Mouse (Mus musculus): Measurements from ENCODE around the gene Rora. TPM values are rescaled to one million over a fixed set of nuclear protein-coding genes. Genes with fewer than 3 reads are reported as not detected.
A peak's percentile ranks its signal among the peaks of the same experiment; 100 is the strongest.

The Rora gene
- total RNA-seq, 4 experiments from 2014 or later, result 24.7 to 30.8 (median 25.9) TPM

GRCm38 (mm10) chr9:68820036-68820435 lies 166.4 kb downstream of the Rora start:
- DNase-seq (ENCODE audit: low spot score), result no peak

GRCm38 (mm10) chr9:68820478-68820877 lies 166.9 kb downstream of the Rora start:
- peak; percentile 49 for DNase-seq (ENCODE audit: low spot score)

GRCm38 (mm10) chr9:68821388-68821787 lies 167.8 kb downstream of the Rora start:
- DNase-seq (ENCODE audit: low spot score), result no peak

GRCm38 (mm10) chr9:68823292-68823691 lies 169.7 kb downstream of the Rora start:
- DNase-seq (ENCODE audit: low spot score), result no peak

- DNase-seq (ENCODE audit: low spot score), result no peak
Measured at GRCm38 (mm10) chr9:68825107-68825506, 171.5 kb downstream of the Rora start.

- no peak for DNase-seq (ENCODE audit: low spot score)
Measured at GRCm38 (mm10) chr9:68825841-68826240, 172.3 kb downstream of the Rora start.

GRCm38 (mm10) chr9:68827441-68827840 lies 173.9 kb downstream of the Rora start:
- peak; percentile 30 for DNase-seq (ENCODE audit: low spot score)

- DNase-seq (ENCODE audit: low spot score), result no peak
Measured at GRCm38 (mm10) chr9:68829903-68830302, 176.3 kb downstream of the Rora start.

- DNase-seq (ENCODE audit: low spot score), result no peak
Measured at GRCm38 (mm10) chr9:68833323-68833722, 179.7 kb downstream of the Rora start.

GRCm38 (mm10) chr9:68835037-68835649 lies 181.6 kb downstream of the Rora start:
- DNase-seq (ENCODE audit: low spot score), result no peak

GRCm38 (mm10) chr9:68842134-68842892 lies 188.7 kb downstream of the Rora start:
- no peak for DNase-seq (ENCODE audit: low spot score)

GRCm38 (mm10) chr9:68845556-68845955 lies 192.0 kb downstream of the Rora start:
- DNase-seq (ENCODE audit: low spot score), result no peak

GRCm38 (mm10) chr9:68850321-68850720 lies 196.7 kb downstream of the Rora start:
- no peak for DNase-seq (ENCODE audit: low spot score)

- no peak for DNase-seq (ENCODE audit: low spot score)
Measured at GRCm38 (mm10) chr9:68852201-68852600, 198.6 kb downstream of the Rora start.

GRCm38 (mm10) chr9:68852934-68853333 lies 199.3 kb downstream of the Rora start:
- DNase-seq (ENCODE audit: low spot score), result no peak

- no peak for DNase-seq (ENCODE audit: low spot score)
Measured at GRCm38 (mm10) chr9:68859500-68859899, 205.9 kb downstream of the Rora start.

- no peak for DNase-seq (ENCODE audit: low spot score)
Measured at GRCm38 (mm10) chr9:68866317-68866716, 212.7 kb downstream of the Rora start.

- DNase-seq (ENCODE audit: low spot score), result no peak
Measured at GRCm38 (mm10) chr9:68873838-68874237, 220.3 kb downstream of the Rora start.

GRCm38 (mm10) chr9:68874544-68874943 lies 221.0 kb downstream of the Rora start:
- DNase-seq (ENCODE audit: low spot score), result no peak

GRCm38 (mm10) chr9:68875791-68876190 lies 222.2 kb downstream of the Rora start:
- no peak for DNase-seq (ENCODE audit: low spot score)

GRCm38 (mm10) chr9:68876289-68876688 lies 222.7 kb downstream of the Rora start:
- no peak for DNase-seq (ENCODE audit: low spot score)

- DNase-seq (ENCODE audit: low spot score), result no peak
Measured at GRCm38 (mm10) chr9:68881896-68882295, 228.3 kb downstream of the Rora start.

- no peak for DNase-seq (ENCODE audit: low spot score)
Measured at GRCm38 (mm10) chr9:68883005-68883404, 229.4 kb downstream of the Rora start.
